Mouse (Mus musculus): Measurements from ENCODE around the gene Magix. TPM values are rescaled to one million over a fixed set of nuclear protein-coding genes. Genes with fewer than 3 reads are reported as not detected.

Magix gene
- polyA plus RNA-seq, 1 experiment from 2014 or later = 0.22 TPM

DNA sequence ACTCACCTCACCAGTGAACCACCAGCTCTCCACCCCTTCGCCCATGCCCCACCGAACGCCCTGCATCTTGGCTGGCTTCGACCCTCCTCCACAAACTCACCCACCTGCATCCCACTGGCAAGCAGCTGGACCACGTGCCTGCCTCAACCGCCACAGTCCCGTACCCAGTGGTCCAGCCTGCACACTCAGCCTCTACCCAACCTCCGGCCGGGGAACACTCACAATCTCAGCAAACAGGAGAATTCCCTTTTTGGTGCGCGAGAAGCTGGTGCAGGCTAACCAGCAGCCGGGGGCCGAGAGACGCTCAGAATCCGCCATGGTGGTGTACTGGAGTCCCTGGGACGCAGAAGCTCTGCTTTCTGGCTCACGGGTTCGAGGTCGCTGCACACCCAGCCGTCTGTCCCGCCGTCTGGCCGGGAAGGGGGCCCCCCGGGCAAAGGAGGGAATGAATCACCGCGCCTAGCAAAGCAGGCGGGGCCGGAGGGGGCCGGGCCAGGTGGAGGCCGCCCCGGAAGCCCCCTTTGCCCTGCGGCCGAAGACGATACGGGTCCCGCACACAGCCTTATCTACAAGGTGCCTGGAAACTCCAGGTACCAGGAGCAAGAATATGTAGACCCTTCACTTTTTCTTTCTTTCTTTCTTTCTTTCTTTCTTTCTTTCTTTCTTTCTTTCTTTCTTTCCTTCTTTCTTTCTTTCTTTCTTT lies 10.0 kb downstream of the Magix start, which contains the start of gene Plp2:
Gene Plp2 (minus strand): TSS at position 470 of the 703 bp plus-strand sequence.
- 18% methylated on average over 33 of the region's 36 CpGs for WGBS
- Histone ChIP-seq H3K9me3 (no peaks in the 10 kb centered on the region), H3K4me3 (peak within 1 kb of the TSS; percentile 52), H3K27ac (peak within 1 kb of the TSS; percentile 55; the same call in 1 of the 2 replicates), H3K9ac (peak within 1 kb of the TSS; percentile 66), H3K4me2 (replicated peaks) (peak within 1 kb of the TSS; percentile 62), H3K4me1 (peaks cover 18% of the 10 kb centered on the region), H3K36me3 (peaks cover 17% of the 10 kb centered on the region), H3K27me3 (no peaks in the 10 kb centered on the region)
- ATAC-seq (ENCODE audit: low FRiP score, low read depth) = peak; percentile 45

GRCm38 (mm10) chrX:7670390-7670881 lies 10.6 kb downstream of the Magix start:
- ATAC-seq (ENCODE audit: low FRiP score, low read depth) = peak; percentile 49
- H3K4me3 ChIP-seq = peak overlapping the region; percentile 52

GRCm38 (mm10) chrX:7665739-7666502 lies 15.1 kb downstream of the Magix start:
- ATAC-seq (ENCODE audit: low FRiP score, low read depth) = no peak

More at GRCm38 (mm10) chrX:7670390-7670881, 10.6 kb downstream of the Magix start:
- H3K4me1 ChIP-seq = peaks cover 18% of the 10 kb centered on the region
- H3K9me3 ChIP-seq = no peaks in the 10 kb centered on the region
- no peaks in the 10 kb centered on the region for H3K27me3 ChIP-seq
- peak overlapping the region; percentile 55; the same call in 1 of the 2 replicates for H3K27ac ChIP-seq
- H3K9ac ChIP-seq = peak overlapping the region; percentile 66; the same call in 1 of the 2 replicates
- peaks cover 19% of the 10 kb centered on the region for H3K36me3 ChIP-seq
- peak overlapping the region; percentile 62 for H3K4me2 ChIP-seq (replicated peaks)
- 22% methylated on average over 15 of the region's 19 CpGs for WGBS

GRCm38 (mm10) chrX:7664791-7665190 lies 16.3 kb downstream of the Magix start:
- no peak overlapping the region for H3K4me3 ChIP-seq
- H3K9ac ChIP-seq = no peak overlapping the region
- H3K27me3 ChIP-seq = no peaks in the 10 kb centered on the region
- H3K4me1 ChIP-seq = no peaks in the 10 kb centered on the region
- no peaks in the 10 kb centered on the region for H3K9me3 ChIP-seq
- no peak overlapping the region for H3K27ac ChIP-seq
- no peak for ATAC-seq (ENCODE audit: low FRiP score, low read depth)
- 94% methylated on average over 11 of the region's 11 CpGs for WGBS
- no peak overlapping the region for H3K4me2 ChIP-seq (replicated peaks)
- peaks cover 23% of the 10 kb centered on the region for H3K36me3 ChIP-seq

More at GRCm38 (mm10) chrX:7665739-7666502, 15.1 kb downstream of the Magix start:
- H3K9ac ChIP-seq = no peak overlapping the region
- H3K4me3 ChIP-seq = no peak overlapping the region
- peaks cover 23% of the 10 kb centered on the region for H3K36me3 ChIP-seq
- no peak overlapping the region for H3K27ac ChIP-seq
- no peaks in the 10 kb centered on the region for H3K27me3 ChIP-seq
- no peak overlapping the region for H3K4me2 ChIP-seq (replicated peaks)
- no peaks in the 10 kb centered on the region for H3K4me1 ChIP-seq
- H3K9me3 ChIP-seq = no peaks in the 10 kb centered on the region
- 74% methylated on average over 21 of the region's 21 CpGs for WGBS

- Histone ChIP-seq H3K4me2 (replicated peaks) (no peak overlapping the region), H3K4me3 (no peak overlapping the region), H3K27ac (no peak overlapping the region), H3K9ac (no peak overlapping the region), H3K36me3 (peaks cover 17% of the 10 kb centered on the region), H3K4me1 (peaks cover 10% of the 10 kb centered on the region; the same call in 1 of the 2 replicates), H3K27me3 (no peaks in the 10 kb centered on the region), H3K9me3 (no peaks in the 10 kb centered on the region)
- WGBS = 81% methylated on average over 3 of the region's 3 CpGs
- no peak for ATAC-seq (ENCODE audit: low FRiP score, low read depth)
These were observed 18.1 kb downstream of the Magix start for GRCm38 (mm10) chrX:7662936-7663335.

DNA sequence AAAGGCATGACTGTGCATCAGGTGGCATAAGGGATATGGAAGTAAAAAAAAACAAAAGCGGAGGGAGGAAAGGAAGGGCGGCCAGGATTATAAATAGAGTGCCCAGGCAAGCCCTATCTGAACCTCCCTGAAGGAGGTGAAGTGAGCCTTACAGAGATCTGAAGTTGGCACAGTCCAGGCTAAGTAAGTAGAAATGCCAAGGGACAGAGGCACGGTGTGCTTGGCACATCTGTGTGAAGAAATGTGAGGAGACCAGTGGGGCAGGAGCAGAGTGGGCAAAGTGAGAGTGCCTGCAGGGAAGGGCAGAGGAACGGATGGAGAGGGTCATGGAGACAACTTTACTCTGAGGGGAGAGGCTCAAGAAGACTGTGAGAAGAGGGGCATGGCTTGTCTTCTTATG lies 20.0 kb downstream of the Magix start:
- no peaks in the 10 kb centered on the region for H3K9me3 ChIP-seq
- H3K4me3 ChIP-seq = no peak overlapping the region
- ATAC-seq (ENCODE audit: low FRiP score, low read depth) = no peak
- peaks cover 6% of the 10 kb centered on the region for H3K36me3 ChIP-seq
- no peak overlapping the region for H3K9ac ChIP-seq
- WGBS = 77% methylated on average over 4 of the region's 4 CpGs
- H3K4me1 ChIP-seq = peaks cover 11% of the 10 kb centered on the region; the same call in 1 of the 2 replicates
- no peaks in the 10 kb centered on the region for H3K27me3 ChIP-seq
- no peak overlapping the region for H3K4me2 ChIP-seq (replicated peaks)
- H3K27ac ChIP-seq = no peak overlapping the region

DNA sequence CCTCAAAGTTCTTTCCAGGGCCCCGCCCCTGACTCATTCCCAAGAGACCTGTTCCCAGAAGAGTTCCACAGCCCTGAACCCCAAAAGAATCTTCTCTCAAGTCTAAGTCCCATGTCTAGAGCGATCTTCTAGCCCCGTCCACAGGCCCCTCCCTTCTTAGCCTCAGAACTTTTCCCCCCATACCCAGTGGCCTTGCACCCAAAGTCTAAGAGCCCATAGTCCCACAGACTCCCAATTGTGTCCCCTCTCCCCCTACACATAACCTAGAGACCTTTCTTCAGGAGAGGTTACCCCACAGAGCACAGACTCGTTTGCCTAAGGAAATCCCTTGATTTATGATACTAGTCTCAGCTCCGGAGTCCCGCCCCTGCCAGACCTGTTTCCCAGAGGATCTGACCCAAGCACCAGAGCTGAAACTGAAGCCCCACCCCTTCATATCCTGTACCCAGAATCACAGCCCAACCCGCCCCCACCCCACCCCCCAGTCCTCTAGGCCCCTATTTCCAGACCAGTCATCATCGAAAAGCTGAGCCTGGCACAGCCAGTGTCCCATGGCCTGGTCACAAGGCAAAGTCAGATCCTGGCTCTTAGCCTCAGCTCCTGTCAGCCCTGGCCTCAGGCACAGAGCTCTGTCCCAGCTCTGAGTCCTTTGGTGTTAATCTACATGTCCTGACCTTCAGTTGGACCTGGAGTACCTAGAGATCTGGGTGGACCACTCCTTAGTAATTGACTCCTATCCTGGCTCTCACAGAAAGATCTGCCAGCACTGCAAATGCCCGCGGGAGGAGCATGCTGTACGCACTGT lies 22.1 kb downstream of the Magix start:
- WGBS = 48% methylated on average over 11 of the region's 11 CpGs
- Histone ChIP-seq H3K27ac (no peak overlapping the region), H3K9ac (no peak overlapping the region), H3K36me3 (no peaks in the 10 kb centered on the region), H3K4me2 (replicated peaks) (peak overlapping the region; percentile 65), H3K4me1 (peaks cover 11% of the 10 kb centered on the region; the same call in 1 of the 2 replicates), H3K27me3 (no peaks in the 10 kb centered on the region), H3K4me3 (peak overlapping the region; percentile 51), H3K9me3 (no peaks in the 10 kb centered on the region)
- ATAC-seq (ENCODE audit: low FRiP score, low read depth) = peak; percentile 6; the same call in 1 of the 2 replicates

DNA sequence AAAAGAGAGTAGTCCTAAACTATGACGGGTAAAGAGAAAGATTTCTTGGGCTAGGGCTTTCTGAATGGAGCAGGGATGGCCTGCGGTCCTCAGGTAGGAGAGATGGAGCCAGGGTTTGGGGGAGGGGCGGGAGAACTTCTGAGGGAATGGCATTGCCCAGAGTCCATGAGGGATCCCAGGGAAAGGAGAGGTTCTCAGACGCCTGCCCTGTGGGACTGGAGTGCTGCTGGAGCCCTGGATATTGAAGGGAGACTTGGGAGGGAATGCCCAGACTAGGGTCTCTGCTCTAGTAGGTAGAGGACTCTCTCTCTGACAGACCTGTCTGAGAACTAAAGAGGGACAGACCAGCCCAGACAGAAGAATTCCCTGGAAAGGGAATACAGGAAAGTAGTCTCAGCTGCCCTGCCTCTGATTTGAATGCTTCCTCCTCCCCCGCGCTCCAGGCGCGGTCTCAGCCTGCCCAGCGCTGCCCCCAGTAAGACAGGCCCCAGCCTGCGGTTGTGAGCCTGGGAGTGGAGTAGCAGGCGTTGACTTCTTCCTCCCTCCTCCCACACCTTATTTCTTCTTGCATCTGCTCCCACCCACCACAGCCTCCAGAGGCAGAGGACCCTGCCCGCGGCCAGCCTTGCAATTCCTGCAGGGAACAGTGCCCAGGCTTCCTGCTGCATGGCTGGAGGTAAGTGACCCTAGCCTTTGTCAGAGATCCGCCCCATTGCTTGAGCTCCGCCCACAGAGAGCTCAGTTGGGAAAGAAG lies 22.8 kb downstream of the Magix start:
- H3K36me3 ChIP-seq = no peaks in the 10 kb centered on the region
- peak overlapping the region; percentile 51 for H3K4me3 ChIP-seq
- H3K4me1 ChIP-seq = peaks cover 11% of the 10 kb centered on the region; the same call in 1 of the 2 replicates
- WGBS = 14% methylated on average over 15 of the region's 15 CpGs
- H3K9me3 ChIP-seq = no peaks in the 10 kb centered on the region
- H3K27ac ChIP-seq = peak overlapping the region; percentile 33
- ATAC-seq (ENCODE audit: low FRiP score, low read depth) = peak; percentile 54
- no peaks in the 10 kb centered on the region for H3K27me3 ChIP-seq
- peak overlapping the region; percentile 65 for H3K4me2 ChIP-seq (replicated peaks)
- peak overlapping the region; percentile 70 for H3K9ac ChIP-seq

GRCm38 (mm10) chrX:7657221-7657639 lies 23.8 kb downstream of the Magix start, which contains the start of gene Prickle3:
TSS of gene Prickle3 (plus strand) at chrX:7657260.
- peak within 1 kb of the TSS; percentile 51 for H3K4me3 ChIP-seq
- peak; percentile 81 for ATAC-seq (ENCODE audit: low FRiP score, low read depth)
- H3K4me1 ChIP-seq = peaks cover 11% of the 10 kb centered on the region; the same call in 1 of the 2 replicates
- no peaks in the 10 kb centered on the region for H3K36me3 ChIP-seq
- H3K27me3 ChIP-seq = no peaks in the 10 kb centered on the region
- H3K9me3 ChIP-seq = no peaks in the 10 kb centered on the region
- H3K27ac ChIP-seq = peak within 1 kb of the TSS; percentile 33
- H3K4me2 ChIP-seq (replicated peaks) = peak within 1 kb of the TSS; percentile 65
- 26% methylated on average over 26 of the region's 26 CpGs for WGBS
- H3K9ac ChIP-seq = peak within 1 kb of the TSS; percentile 70

DNA sequence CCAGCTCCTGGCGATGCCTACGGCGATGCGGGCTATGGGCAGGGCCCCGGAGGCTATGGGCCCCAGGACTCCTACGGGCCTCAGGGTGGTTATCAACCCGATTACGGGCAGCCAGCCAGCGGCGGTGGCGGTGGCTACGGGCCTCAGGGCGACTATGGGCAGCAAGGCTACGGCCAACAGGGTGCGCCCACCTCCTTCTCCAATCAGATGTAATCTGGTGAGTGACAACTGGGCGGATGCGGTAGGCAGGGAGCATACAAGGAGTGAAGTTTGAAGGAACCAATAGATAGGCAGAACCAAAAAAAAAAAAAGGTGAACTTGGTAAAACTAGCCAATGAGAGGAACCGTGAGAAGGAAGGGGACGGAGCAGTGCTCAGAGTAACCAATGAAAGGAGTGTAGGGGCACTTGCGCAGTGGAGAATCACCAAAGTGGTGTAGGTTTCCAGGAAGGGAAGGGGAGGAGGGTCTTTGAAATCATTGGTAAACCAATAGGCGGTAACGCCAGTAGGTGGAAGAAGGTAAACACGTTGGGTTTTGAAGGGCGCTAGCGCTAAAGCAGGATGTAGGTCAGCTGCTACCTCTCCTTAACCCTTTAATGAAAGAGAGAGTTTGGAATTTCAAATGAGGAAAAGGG lies 32.3 kb downstream of the Magix start:
- Histone ChIP-seq H3K4me2 (replicated peaks) (peak overlapping the region; percentile 62), H3K9ac (peak overlapping the region; percentile 69), H3K9me3 (no peaks in the 10 kb centered on the region), H3K27me3 (no peaks in the 10 kb centered on the region), H3K36me3 (no peaks in the 10 kb centered on the region), H3K4me1 (no peaks in the 10 kb centered on the region), H3K4me3 (peak overlapping the region; percentile 51), H3K27ac (peak overlapping the region; percentile 61)
- 12% methylated on average over 25 of the region's 25 CpGs for WGBS
- ATAC-seq (ENCODE audit: low FRiP score, low read depth) = peak; percentile 98

Data from limb, embryonic 13.5 days (tissue).